Mouse (Mus musculus) spleen, postnatal 36 days (tissue): ENCODE measurements around the gene Zfp37.
"Not testable (repeated sequence)": the region's sequence is repeated elsewhere in the genome, so short reads cannot be mapped to it uniquely, and the experiment has no call there.

Source experiments
- DNase-seq, 2 experiments: peaks; one replicate each; pipeline ENCODE4 v3.0.0; 2022; ENCODE audit warnings: low spot score in 2 of 2, mixed read lengths in 1 of 2

Zfp37 gene

DNA sequence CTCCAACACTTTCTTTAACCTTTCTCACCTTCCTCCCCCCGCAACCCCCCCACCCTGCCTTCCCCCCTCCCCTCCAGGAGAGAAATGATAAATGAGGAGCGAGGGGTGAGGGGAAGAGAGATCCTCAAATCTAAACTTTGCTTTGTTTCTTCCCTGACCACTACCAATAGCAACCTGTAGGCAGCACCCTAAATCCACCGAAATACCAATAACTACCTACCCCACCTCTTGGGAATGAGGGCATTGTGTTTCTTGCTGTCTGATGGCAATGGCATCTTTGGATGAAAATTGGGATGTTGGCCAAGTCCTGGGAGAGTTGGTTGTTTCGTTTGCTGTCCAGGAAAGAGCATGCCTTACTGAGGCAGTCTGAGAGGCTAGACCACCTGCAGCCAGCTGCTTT, 20.8 kb downstream of the Zfp37 start:
- no peak for DNase-seq

DNA sequence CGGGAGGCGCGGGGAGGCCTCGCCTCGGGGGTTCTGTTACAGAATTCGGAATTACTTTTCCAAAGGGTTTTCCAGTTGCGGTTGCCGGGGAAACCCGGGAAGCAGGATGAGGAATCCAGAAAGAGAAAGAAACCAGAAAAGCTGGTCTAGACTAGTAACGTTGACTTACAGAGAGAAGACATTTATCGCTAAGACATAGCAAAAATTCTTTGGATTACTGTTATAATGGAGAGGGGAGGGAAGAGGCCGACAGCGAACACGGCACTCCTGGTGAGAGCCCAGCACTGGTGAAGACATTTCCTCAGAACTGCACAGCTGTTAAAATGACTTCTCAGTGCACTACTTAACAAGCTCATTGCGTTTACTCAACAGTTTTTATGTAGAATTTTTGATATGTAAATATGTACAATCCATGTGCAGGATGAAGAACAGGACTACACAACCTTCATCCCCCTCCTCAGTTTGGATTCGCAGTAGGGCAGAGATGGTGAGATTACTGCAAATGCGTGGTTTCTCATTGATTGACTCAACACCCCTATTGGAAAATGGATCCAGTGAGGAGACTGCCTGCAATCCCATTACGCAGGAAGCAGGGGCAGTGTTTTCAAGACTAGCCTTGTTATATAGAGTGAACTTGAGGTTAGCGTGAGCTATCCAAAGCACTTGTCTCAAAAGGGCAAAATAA, 22.0 kb downstream of the Zfp37 start:
- DNase-seq, result no peak

DNA sequence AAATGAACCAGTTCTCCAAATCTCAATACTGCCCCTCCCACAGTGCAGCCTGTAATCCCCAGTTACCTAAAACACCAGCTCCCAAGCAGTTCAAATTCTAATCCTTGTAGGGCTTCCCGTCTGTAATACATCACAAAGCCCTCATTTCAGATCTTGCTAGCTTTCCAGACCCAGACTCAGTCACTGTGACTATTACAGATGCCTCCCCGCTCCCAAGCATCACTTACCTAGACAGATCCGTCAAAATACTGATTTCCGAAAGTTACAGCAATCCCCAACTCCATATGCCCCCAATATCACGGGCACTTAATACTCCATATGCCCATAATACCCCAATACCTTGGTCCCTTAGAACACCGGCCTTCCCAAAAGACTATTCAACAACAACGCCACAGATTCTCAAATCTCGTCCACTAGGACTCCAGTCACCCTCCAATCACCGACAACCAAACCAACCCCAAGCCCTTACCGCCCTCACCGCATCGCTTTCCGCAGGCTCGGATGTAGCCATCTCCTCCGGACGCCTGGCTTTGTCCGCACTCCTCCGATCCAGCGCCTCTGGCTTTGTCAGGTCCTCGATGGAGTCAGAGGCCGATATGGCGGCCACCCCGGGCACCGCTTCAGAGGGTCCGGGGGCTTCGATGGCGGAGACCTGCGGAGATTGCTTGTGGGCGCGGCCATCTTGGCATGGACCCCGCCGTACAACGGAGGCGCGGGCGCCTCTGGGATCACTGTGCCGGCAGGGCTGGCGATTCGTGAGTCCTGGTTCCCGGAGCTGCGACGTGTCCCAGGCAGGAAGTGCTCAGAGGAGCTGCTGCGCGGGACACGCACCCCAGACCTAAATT, 22.8 kb downstream of the Zfp37 start:
- DNase-seq, result peak; percentile 16 to 26

DNA sequence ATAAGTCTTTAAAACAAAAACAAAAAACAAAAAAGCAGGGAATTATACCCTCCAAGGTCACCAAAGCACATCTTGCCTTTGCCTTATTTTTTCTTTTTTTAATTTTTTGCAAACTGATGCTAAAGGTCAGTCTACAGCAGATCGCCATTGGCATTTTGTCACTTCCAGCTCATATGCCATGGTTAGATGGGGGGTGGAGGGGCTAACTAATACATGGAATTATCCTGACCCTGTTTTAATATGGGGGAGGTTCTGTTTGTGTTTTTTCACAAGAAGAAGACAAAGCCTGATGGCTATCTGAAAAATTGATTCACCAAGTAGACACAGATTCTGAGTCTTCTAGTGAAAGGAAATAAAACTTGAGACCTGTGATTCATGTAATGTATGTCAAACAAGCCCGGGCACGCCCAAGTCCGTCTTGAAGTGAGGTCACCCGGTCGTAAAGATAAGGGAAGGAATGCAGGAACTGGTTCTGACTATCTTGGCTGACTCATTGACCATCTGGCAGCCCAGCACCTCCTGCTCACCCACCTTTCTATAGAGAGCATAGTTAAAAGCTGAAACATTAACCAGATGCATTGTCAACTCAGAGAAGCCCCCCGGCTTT, 30.8 kb downstream of the Zfp37 start:
- no peak for DNase-seq

DNA sequence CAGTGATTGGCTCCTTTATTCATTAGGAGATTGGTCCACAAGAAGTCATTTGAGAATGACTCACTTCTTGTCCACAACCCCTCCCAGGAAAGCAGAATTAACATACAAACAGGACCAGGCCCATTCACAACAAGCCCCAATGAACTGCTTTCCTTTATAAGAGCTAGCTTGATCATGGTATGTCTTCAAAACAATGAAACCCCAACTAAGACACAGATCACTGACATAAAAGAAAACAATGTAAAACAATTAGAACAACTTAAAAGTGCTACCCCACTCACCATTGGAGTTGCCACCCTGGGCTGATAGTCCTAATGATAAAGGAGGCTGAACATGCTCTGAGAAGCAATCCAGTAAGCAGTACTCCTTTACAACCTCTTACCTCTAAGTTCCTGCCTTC, 42.1 kb downstream of the Zfp37 start:
- DNase-seq, result no peak

DNA sequence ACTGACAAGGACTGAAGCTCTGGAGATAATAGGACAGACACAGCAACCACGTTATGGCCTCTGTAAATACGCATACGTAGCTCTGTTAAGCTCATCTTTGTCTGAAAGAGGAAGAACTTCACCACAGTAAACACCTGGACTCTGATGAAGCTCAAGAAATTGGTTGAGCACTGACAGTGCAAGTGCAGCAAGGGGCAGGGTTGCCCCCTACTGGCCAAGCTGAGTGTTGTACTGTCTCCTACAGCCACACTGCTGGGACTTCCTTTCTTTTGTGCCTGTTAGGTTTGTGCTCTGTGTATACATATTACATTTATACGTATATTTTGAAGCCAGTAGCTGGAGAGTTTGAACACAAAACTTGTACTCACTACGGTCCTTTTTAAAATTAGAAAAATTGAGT, 53.6 kb downstream of the Zfp37 start:
- peak; percentile 5 to 6 for DNase-seq

DNA sequence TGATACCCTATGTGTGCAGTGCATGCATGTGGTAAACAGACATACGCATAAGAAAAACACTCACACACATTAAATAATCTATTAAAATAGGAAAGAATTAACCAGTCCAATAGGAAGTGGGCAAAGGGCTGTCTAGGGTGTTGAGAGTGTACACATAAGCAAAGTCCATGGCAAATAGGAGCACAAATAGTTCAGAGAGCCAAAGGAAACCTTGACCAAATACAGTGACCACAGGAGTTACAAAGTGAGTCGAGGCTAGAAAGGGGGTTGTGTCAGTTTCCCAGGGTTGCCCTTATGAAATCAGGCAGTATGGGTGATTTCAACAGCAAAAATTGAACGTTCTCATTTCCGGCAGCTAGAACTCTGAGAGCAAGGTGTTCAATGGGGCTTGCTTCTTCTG, 56.4 kb downstream of the Zfp37 start:
- no peak for DNase-seq

DNA sequence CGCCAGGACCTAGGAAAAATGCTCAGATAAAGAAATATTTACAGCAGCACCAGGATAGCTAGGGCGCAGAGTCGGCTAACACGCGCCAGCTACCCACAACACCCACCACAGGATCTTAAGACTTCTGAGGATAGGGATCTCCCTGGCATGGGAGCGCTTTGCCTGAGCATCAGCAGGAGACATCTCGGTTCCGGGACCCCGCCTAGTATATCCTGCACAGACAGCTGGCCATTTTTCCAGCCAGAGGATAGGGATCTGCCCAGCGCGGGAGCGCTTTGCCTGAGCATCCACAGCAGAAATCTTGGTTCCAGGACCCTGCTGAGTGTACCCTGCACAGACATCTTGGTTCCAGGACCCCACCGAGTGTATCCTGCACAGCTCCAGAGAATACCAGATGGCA, 63.2 kb downstream of the Zfp37 start:
- not testable (repeated sequence) for DNase-seq

DNA sequence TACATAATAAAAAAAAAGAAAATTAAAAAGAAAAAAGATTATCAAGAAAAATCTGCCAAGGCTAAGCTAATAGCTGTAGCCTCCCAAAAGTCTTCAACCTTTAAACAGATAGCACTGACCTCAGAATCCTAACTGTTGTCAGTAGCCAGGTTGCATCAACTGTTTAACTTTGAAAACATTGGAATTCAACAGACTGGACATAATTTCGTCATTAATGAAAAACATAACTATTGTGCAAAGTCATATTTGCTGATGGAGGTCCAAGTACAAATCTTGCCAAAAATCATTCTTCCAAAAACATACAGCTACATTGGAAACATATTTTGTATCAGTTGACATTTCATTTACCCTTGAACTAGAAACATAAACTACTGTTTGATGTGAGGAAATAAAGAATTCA, 72.4 kb downstream of the Zfp37 start:
- DNase-seq, result no peak

DNA sequence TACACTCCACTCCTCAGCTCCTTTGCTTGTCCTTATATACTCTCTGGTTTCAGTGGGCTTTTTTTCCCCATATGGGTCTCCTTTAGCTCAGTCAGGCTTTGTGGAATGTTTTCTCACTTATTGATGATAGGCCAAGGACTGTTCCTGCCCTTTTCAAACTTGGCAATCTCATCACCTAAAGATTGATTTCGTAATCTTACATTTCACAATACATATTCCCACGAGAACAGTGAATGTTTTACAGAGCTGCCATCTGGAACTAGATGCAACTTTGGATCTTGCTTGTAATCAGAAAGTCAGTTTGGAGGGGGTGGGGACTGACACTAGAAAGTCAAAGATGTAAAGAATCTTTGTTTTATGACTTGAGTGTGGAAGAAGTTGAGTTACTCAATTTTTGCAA, 80.0 kb downstream of the Zfp37 start, which contains the start of gene Mup21:
Gene Mup21 (minus strand): TSS at position 53 of the 400 bp plus-strand sequence.
- DNase-seq, result no peak
